Mouse (Mus musculus) olfactory bulb, adult 2 months (tissue): ENCODE measurements around the gene Sf3a3.

Source experiments
- CTCF ChIP-seq: fragments of 200-500 bp; IDR thresholded peaks from 2 replicates; pipeline ENCODE4 v1.5.1; 2012; ENCODE audit warnings: low read depth, mild to moderate bottlenecking, low read length, moderate library complexity; ENCODE audit not compliant: insufficient read depth
- POLR2A ChIP-seq: fragments of 200-500 bp; IDR thresholded peaks from 2 replicates; pipeline ENCODE4 v1.6.1; 2012; ENCODE audit warnings: mild to moderate bottlenecking, low read depth, low read length, moderate library complexity; ENCODE audit not compliant: insufficient read depth

DNA sequence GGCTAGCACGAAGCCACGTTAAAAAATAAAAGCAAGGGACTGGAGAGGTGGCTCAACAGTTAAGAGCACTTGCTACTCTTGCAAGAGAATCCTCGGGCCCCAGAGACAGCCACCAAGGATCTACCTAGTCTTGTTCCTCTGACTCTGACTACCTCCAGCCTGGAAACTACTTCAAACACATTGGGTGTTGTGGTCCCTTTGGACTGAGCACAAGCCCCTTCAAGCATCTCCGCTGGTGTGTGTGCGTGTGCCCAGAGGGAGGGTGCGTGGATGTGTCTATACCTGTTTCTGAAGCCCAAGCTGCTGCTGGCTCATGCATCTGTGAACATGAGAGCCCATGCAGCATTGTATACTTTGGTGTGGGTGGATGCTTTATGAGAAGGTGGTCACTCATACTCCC, 38.6 kb upstream of the Sf3a3 start:
- no peak for TF ChIP-seq POLR2A
- no peak for TF ChIP-seq CTCF
